Mouse (Mus musculus) frontal cortex, adult 2 months (tissue): ENCODE measurements around the gene Zfand3. TPM values are rescaled to one million over a fixed set of nuclear protein-coding genes. Genes with fewer than 3 reads are reported as not detected.

Experiments used
- DNase-seq, 2 experiments: peaks; one replicate each; pipeline ENCODE4 v3.0.0; 2022; ENCODE audit warnings: low spot score in 1 of 2; ENCODE audit errors: extremely low spot score in 1 of 2
- polyA plus RNA-seq: library from polyadenylated mRNA; depleted of rRNA; stranded (reverse); fragments of >200 nt; gene quantifications from 2 replicates; pipeline ENCODE4 v1.2.3, GENCODE M21; 2012

Gene Zfand3
- polyA plus RNA-seq, 1 experiment, result 100 TPM

GRCm38 (mm10) chr17:30188031-30188981, 183.8 kb downstream of the Zfand3 start:
- peak in 1 of 2 experiments; percentile 70 for DNase-seq

DNA sequence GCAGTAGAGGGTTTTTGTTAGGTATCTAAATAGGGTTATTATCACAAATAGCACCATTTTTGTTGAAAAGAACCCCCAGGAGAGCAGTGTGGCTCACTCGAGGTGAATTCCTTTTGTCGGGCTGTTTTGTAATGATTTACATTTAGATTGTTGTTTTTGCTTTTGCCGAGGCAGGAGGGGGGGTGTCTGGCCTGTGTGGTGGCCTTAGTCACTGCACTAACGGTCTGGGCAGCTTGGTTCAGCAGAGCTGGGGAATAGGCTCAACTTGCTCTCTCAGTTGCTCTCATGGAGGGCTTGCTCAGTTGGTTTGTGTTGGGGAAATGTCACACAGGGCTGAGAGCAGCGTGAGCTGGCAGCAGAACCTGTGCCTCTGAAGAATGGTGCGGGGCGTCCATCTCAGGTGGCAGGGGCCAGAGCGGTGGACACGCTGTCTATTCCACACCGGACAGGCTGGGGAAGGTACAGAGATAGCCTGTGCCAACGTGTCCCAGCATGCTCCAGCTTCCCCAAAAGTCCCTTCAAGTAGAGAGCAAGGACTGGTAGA, 186.6 kb downstream of the Zfand3 start:
- DNase-seq, result no peak

DNA sequence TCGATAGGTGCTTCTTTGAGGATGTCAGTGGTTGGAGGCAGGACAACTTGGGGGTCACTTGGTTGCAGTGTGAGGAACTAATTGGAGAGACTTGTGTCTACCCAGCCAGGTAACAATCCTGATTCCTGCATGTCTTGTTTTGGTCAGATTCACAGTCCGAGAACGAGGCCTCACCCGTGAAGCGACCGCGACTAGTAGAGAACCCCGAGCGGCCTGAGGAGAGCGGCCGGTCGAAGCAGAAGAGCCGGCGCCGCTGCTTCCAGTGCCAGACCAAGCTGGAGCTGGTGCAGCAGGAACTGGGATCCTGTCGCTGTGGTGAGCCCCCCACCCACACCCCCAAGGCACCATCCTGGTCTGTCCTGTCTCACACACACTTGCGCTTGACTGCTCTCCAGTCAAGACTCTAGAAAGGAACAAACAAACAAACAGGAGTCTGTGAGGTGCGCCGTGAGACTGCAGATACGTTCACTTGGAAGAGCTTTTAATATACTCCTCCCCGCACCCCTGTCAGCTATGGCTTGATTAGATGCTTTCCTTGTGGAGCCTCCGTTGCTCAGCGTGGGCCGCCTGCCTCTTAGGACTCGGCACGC, 188.0 kb downstream of the Zfand3 start:
- no peak for DNase-seq

GRCm38 (mm10) chr17:30193615-30194014, 189.1 kb downstream of the Zfand3 start:
- DNase-seq, result no peak

- no peak for DNase-seq
These were observed 189.6 kb downstream of the Zfand3 start for GRCm38 (mm10) chr17:30194091-30194490.

GRCm38 (mm10) chr17:30194629-30195445, 190.3 kb downstream of the Zfand3 start:
- DNase-seq, result no peak

GRCm38 (mm10) chr17:30195591-30196183, 191.2 kb downstream of the Zfand3 start:
- DNase-seq, result no peak

DNA sequence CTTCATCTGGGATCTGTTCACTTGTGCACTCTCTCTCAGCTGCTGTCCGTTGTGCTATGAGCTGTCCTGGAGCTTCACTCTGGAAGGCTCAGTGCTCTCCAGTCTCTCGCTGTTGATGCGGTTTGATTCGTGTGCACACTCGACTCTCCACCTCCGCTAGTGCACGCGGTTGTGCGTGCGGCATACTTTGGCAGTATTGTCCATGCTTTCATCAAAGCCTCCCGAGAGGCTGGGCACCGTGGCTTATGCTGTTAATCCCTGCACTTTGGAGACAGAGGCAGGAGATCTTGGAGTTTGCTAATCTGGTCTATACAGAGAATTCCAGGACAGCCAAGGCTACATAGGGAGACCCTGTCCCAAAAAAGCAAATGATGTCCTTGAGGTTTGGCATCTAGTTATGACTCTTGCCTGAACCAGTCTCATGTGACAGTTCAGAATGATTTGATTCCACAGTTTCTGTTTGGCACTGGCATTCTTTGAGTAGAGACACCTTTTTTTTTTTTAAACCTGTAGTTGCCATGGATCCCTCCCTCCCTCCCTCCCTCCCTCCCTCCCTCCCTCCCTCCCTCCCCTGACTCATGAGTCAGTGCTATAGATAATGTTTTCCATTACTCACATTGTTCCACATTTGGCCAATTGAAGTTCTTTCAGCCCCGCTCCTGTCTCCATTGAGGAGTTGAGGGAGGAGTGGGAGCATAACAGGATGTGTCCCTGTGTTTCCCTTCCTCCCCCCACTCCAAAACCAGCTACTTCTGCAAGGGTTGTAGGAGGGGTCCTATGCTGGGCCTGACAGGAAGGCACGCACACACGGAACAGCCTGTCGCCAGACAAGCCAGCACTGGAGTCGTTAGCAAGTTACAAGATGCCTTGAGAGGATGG, 192.1 kb downstream of the Zfand3 start:
- DNase-seq, result peak in 1 of 2 experiments; percentile 74

DNA sequence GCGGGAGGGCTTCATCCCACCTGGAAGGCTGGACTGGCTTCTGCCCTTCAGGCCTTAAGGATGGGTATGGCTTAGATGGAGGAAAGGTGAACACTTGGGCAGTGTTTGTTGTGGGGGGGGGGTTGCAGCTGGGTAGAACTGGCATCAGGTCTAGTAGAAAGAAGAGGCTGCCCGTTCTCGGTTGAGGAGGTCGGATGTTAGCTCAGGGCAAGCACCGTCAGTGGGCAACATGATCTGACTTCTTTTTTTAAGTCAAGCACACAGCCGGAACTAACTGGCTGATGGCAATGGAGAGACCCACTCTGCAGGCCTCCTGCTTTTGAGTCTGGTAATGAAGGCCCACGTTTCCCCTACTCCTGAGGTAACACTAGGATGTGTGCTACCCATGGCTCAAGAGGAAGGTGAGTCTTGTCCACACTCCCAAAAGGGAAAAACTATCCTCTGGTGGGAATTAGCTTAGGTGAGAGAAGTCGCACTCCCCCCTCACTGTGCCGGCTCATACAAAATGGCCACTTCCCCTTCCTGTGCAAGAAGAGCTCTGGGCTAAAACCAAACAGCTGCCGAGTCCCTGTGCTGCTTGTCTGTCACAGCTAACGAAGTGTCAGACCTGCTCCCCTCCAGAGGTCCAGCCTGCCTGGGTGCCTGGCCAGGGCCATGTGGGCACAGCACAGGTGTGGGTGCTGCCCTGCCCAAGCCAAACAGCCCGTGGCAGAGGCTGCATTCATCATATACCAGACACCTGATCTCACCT, 192.9 kb downstream of the Zfand3 start:
- no peak for DNase-seq

GRCm38 (mm10) chr17:30198422-30198821, 193.9 kb downstream of the Zfand3 start:
- no peak for DNase-seq

DNA sequence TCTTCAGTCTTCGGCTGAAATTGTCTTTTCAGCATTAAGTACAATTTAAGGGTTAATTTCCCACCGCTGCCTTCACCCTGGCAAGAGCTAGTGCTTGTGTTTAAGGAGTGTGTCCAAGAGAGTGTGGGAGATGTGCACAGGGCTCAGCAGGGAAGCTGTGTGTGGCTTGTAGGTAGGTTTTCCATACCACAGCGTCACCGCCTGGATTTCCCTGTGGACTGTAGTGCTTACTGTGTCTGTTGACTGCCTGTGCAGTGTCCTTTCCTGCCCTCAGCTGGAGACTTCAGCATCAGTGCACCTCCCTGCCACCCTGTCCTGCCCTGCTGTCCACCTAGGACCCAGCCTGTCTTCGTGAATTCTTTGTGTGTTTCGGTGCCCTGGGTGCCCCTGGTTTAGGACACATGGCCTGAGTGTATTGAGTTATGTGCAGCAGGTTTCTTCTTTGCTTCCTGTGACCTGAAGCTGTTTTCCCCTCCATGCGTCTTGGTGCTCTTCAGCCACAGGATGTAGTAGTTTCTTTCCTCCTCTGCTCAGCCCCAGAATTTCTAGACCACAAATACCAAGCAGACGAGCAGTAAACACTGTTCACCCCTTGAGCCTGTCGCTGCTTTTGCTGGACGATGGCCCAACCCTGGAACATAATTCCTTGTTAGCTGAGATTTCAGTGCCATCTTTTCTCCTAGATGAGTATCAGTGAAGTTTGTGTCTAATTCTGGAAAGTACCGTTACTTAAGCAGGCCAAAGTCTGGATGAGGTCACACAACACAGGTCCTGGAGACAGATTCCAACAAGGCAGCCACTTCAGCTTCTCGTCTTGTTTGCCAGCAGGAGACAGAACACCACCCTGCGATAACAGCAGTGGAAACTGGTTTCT, 195.1 kb downstream of the Zfand3 start:
- no peak for DNase-seq

GRCm38 (mm10) chr17:30200283-30200682, 195.8 kb downstream of the Zfand3 start:
- no peak for DNase-seq

DNA sequence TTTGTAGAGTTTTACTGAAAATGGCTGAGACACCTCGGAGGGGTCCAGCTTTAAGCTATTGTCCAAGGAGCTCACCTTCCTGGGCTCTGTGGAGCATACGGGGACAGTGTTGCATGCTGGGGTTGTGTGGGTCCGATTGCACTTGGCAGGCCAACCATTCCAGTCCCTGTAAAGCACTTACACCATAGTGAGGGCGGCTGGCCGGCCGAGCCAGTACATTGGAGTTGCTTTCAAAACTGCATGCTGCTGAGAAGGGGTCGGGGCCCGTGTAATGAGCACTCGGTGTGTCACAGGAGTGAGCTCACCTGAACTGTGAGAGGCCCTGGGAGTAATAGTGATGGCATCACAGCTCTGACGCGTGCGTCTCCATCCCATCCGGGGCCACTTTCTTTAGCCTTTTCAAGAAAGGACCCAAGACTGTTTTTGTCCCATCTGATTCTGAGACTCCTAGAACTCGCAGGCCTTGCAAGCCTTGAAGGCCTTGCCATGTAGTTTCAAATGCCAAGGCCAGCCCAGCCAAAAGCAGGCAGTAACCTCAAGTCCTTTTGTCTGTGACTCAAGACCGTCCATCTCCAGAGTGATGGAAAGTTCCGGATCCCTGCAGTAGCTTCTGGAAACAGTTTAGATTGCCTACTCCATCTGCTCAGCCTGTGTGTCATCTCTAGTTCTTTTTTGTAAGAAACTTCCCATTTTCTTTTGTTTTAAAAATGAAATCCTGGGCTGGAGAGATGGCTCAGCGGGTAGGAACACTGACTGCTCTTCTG, 200.7 kb downstream of the Zfand3 start:
- no peak for DNase-seq

- DNase-seq, result no peak
These were observed 205.7 kb downstream of the Zfand3 start for GRCm38 (mm10) chr17:30210262-30210661.

DNA sequence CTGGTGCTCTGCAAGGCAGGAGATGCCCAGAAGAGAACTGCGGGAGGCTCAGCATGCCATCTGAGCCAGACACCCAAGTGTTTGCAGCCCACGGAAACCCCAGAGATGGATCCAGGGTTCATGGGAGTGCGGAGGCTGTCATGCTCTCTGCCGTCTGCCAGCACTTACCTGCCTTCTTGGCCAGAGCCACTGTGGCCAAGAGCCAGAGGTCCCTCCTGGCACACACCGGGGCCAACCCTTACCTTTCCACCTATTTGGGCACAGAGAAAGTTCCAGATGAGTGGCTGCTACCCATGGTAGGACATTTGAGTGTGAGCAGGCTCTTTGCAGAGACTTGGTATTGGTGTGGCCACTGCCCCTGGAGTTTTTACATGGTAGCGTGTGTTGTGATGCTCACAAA, 206.4 kb downstream of the Zfand3 start:
- DNase-seq, result no peak

DNA sequence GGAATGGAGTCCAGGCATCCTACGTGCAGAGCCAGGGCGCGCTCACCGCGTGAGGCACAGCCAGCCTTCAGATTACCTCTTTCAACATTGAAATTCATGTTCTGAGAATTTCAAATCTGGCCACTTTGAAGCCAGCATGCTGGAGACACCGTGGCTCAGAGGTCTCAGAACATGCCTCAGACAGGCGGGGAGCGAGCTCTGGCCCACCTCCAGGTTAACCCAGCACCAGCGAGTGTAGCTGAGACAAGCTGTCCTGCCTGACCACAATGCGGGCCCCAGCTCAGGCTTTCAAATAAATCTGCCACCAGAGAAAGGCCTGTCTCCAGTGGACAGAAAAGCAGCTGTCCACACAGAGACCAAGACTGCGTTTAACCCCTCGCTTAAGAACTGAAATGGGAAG, 208.1 kb downstream of the Zfand3 start:
- DNase-seq, result no peak

DNA sequence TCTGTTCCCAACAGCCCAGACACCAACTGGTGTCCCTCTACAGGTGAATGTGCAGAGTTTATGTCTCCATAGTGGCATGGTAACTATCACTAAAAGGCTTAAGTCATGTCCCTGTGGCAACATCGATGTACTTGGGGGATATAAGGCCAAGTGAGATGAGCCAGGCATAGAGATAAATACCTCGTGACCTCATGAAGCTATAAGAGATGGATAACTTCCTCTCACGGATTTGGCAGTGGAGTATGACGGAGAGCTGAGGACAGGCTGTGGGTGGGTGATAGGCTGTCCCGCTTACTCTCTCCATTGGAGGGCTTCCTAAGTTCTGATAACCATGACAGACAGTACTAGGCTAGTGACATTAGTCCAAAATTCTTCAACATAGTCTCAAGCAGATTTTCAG, 208.8 kb downstream of the Zfand3 start:
- DNase-seq, result no peak
